Mouse (Mus musculus) adrenal gland, postnatal 14 days (tissue): Measurements from ENCODE around the gene Mthfs. TPM values are rescaled to one million over a fixed set of nuclear protein-coding genes. Genes with fewer than 3 reads are reported as not detected.
"Not testable (repeated sequence)": the region's sequence is repeated elsewhere in the genome, so short reads cannot be mapped to it uniquely, and the experiment has no call there.

Source experiments
- DNase-seq: peaks from one replicate; pipeline ENCODE4 v3.0.0; 2021; ENCODE audit warnings: mixed read lengths
- total RNA-seq: library from RNA; stranded (reverse); gene quantifications from 2 replicates; pipeline ENCODE4 v1.2.3, GENCODE M21; 2021

Mthfs gene
- total RNA-seq, 1 experiment from 2014 or later, result 39.8 TPM

DNA sequence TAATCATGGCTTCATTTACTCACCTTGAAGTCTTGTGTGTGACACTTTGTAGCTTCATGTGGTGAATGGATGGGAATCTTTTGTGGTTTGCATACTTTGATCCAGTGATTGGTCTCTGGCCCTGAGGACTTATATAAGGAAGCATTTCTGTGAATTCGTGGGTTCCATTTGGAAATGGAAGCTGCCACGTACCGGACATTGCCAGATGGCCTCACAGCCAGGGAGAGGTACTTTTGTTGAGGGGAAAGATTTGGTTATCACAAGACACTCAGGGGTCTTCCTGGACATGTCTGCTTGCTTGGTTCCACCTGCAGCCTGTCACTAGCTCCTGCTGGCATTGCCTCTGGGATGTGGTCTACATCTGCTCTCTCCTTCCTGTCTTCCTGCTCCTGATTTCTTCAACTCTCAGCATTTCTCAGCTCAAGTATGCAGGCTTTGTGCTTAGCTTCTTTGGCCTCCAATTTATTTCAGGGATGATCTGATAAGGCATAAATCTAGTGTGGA, 30.1 kb downstream of the Mthfs start:
- not testable (repeated sequence) for DNase-seq

DNA sequence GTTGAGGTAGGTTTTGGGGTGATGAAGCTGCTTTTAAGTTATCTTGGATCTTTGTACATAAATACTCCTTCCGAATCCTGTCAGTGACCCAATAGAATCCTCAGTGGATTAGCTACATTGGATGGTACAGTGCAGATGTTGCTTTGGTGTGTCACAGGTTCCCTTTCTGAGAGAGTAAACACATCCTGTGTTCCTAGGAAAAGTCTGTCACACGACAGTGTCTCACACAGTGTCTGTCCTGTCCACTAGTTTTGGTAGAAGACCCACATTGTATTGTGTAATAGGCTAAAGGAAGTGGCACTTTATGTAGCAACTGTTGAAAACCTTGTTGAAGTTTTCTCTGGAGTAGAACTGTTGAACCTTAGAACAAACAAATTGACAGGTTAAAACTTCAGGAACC, 42.9 kb downstream of the Mthfs start:
- no peak for DNase-seq

DNA sequence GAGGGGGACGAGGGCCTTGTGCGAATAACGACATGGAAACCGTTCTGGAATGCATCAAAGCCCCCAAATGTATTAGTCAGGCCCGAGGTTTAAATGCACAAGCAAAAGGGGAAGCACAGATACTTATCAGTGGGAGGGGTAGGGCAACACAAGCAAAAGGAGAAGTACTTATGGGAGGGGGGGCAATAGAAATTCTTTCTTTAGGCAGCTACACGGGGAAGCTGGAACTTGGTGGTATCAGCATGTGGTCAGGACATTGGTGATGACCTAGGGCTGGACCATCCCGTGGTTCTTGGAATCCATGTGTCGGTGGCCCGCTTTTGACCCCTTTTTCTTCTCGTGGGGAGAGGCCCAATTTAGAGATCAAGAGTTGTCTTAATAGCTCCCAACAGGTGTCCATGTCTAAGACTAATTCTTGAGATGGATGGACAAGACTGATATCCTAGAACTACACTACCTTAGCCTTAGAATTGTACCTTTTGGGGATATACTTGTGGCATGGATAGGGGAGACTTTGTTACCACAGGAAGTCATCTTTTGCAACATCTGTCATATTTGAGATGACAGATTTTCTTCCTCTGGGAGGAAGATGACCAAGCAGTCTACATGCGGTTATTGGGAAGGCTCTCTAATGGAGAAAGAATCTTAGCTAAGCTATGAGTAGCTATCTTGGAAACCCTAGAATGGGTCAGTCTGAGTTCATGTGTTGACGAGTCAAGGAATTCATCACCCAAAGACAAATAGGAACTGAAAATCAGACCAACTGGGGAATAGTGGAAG, 46.3 kb downstream of the Mthfs start:
- no peak for DNase-seq

DNA sequence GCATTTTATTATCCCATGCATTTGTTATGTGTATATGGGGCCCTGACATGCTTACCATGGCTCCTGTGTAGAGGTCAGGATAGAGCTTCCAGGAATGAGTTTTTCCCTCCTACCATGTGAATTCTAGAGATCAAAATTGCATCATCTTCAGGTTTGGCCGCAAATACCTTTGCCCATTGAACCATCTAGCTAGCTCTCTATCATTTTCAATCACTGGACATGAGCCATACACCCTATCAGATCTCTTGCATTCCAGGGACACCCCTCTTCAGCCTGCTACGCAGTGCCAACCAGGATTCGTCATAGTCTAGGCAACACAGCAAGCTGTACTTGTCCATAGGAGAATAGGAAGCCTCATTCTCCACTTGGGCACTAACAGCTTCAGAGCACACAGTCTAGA, 53.5 kb downstream of the Mthfs start:
- DNase-seq, result no peak

DNA sequence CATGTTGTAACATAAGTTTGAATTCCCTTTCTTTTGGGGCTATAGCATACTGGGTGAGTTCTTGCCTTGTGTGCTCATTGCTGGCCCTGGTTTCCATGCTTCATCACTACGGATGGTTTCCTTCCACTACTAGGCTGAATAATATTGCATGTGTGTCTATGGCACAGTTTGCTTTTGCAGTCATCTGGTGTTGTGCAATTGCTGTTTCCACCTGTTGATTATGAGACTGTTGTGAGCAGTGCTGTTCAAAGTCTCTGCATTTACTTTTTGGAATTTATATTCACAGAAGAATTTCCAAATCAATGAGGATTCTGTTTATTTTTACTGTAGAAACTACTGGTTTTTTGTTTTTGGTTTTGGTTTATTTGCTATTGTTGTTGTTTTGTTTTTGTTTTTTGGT, 54.1 kb downstream of the Mthfs start:
- no peak for DNase-seq

DNA sequence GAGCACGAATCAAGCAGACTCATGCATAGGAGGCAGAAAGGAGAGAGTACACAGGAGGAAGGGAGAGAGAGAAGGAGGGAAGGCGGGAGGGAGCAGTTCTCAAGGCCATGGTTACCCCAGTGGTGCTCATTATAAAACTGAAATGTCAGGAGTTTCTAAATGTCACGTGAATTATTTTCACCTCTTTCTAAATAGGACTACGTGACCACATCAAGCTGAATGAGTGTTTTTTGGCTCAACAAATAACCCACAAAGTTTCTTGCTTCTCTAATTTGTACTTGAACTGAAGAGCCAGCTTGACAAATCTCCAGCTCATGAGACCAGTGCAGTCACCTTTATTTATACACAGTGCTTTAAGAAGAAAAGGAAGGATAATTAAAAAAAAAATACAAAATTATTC, 56.6 kb downstream of the Mthfs start:
- no peak for DNase-seq

DNA sequence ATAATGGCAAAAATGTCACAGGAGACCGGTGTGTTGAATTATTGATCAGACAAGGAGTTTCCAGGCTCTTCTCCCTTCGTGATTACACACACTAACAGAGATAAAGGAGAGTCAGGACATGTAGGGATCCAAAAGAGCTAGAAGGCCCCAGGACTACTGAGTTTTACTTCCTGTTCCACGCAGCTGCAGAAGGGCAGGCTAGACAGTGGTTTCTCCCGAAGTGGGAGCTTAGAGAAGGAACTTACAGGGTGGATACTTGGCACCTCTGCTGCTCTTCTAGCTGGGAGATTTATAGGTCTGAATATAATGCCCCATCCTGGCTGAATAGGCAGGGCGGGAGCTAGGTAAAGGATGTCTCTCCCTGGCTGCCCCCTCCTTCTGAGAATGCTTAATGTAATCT, 57.1 kb downstream of the Mthfs start:
- no peak for DNase-seq

DNA sequence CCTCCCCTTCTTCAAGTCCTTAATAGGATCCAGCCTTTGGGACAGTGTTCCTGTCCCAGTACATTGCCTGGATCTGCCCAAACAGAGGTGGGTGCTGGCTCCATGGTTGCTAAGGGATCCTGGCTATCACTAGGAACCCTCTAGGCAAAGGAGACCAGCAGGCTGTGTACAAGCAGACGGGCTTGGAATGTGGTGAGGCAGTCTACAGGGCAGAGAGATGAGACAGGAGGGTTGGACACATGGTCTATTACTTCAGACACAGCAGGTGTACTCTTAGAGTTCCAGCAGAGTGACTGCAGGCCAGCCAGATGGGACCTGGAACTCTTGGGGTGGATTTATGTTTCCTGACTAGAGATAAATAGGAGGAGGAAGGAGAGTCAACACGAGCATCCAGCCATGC, 59.9 kb downstream of the Mthfs start:
- DNase-seq, result no peak

DNA sequence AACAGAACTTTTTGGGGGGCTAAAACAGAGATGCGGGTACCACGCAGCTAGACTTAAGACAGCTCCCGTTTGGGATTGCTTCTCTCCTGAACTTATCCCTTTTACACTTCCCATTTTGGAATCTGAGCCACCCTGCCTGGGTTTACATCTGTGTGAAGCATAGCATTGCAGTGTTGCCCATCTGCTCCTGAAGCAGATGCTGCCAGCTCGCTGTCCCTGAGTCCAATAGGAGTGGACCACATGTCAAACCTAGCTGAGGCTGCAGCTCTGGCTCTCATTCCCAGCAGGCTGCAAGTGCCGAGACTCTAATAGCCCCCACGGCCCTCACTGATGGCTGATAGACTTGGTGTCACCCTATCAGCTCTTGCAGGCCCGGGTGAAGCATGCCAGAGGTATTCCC, 63.3 kb downstream of the Mthfs start:
- no peak for DNase-seq

DNA sequence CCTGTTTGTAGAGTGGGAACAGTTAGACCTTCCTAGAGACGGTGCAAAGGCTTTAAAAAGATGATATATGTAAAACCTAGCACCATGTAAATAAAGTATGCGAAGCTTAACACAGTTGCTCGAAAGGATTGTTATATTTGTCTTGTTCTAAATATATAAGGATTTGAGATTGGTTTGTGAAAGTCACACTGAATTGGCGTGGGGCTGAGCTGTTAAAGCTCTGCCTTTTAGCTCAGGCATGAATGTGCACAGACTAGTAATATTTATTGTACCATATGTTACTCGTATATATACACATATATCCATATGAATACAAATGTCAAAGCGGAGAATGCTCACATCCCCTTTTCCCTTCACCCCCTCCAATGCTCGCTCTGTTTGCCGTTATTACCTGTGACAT, 67.7 kb downstream of the Mthfs start:
- no peak for DNase-seq

DNA sequence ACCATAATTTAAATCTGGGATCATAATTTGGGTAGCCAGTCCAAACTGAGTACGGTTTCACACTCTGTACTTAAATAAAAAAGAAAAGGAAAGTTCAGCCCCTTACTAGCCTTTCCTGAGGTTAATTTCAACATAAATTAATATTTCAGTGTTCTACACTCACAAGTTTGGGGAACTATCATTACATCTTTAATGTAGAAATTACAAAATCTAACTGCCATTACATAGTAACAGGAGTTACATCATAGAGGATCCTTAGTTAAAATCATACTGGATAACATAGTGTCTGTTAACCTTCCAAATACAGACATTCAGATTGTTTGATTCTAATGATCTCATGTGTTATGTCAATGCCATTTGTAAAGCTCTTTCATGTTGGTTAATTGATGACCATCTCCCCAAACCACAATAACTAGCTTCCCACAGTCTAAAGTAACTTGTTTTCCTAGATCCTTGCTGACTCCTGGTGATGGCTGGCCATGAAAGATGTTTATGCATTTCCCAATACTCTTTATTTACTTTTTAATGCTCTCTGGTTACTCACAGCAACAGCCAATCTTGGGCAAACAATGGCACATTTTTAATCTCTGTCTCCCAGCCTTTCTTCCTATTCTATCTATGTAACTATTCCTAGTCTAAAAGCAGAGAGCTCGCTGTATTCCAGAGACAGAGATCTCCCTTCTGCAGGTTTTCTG, 72.0 kb downstream of the Mthfs start:
- DNase-seq, result no peak

DNA sequence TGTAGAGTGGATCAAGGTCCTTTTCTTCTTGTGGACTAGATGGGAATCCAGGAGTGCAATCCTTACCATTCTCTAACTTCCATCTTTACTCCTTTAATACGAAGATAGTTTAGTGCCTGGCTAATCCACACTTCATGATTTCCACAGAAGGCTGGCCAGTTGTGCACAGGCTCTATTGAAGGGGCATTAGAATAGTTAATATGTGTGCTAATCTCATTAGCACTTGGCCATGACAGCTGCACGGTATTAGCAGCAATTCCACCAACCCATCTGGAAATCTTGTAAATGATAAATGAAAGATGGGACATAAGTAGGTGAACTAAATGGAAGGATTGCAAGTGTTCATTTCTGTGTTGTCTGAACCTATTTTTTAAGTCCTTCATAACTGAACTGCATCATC, 77.6 kb downstream of the Mthfs start:
- DNase-seq, result no peak

DNA sequence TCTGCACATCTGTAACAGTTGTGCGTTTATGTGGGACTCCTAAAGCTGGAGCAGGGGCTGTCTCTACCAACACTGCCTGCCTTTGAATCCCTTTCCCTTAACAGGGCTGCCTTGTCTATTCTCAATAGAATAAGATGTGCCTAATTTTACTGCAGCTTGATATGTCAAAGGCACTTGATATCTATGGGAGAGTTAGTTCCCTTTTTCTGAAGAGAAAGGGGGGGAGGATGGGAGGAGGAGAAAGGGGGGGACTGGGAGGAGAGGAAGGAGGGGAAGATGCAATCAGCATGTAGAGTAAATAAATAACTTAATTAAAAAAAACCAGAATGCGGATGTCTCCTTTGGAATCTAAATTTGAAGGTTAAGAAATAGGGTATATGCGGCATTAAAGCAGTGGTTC, 82.9 kb downstream of the Mthfs start:
- no peak for DNase-seq

DNA sequence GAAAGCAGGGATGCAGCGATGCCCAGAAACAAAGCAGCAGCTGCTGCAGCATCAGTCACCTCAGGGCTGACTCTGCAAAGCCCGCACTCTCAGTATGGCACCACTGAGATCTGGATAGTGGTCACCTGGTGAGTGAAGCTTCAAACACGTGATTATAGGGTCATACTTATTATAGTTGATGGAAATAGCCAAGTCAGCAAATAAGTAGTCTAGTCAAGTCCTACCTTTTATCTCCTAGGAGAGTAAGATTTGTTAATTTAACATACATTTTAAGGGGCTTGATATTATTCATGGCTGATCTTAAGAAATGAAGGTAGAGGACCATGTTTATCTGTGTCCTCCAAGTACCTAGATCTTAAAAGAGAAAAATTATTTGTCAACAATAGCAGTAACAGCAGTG, 83.6 kb downstream of the Mthfs start:
- DNase-seq, result no peak

DNA sequence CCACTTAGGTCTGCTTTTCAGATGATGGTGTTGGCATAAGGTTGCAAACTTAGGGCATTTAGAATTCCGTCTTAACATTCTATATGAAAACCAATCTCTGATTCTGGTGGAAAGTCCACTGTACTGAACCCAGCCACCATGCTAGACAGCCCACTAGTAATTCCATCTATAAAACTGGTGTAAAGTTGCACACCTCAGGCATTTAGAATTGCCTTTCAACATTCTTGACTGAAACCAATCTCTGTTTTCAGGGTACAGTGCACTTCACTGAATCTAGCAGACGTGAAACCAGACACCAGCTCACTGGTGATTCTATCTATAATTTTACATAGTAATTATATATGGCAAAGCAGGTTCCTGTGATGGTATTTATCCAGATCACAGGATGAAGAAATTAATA, 95.2 kb downstream of the Mthfs start:
- no peak for DNase-seq

DNA sequence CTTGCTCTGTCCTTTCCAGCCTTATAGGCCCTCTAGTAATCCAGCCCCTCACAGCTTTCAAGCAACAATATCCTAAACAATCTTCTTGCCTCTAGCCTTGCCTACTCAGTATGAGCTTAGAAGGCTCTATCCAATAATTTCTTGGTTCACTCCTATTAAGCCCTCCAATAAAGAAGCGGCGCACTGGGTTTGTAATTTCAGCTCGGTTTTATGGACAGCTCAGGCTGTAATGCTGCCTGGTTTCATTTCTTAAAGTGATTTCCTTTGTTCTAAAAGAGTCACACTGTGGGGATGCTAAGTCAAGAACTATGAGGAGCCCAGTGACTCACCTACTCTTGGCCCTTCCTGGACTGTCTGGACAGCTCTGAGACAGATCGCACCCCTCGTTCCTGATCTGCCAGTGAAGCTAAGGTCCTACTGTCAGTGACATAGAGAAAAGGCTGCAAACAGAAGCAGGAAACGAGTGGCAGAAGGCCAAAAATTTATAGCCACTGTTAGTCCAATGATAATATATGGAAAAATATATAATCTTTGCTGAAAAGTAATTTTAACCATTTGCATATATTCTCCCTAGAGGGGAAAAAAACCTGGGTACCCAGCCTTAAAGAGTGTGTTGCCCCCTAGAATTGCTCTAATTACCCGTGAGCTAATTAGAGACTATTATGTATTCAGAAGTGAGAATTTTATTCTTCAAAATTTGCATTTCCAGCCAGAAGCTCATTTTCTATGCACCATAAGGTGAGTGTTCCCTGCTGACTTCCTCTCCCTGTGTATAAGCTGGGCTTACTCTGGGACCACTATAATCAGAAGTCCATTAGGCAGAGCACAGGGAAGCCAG, 98.1 kb downstream of the Mthfs start:
- DNase-seq, result no peak

DNA sequence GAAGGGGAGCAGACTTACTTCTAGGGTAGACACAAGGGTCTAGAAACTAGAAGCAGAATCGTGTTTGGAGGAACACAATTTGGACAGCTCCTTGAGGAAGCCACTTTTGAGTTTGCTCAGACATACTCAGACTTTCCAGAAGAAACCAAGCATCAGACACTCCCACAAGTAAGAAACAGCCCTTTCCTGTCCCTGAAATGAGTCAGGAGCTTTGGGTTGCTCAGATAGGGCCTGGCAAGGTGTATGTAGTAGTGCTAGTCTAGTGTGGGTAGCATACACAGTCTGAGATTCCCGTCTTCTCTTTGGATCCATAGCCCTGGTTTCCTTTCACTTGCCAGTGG, 98.7 kb downstream of the Mthfs start:
- no peak for DNase-seq

DNA sequence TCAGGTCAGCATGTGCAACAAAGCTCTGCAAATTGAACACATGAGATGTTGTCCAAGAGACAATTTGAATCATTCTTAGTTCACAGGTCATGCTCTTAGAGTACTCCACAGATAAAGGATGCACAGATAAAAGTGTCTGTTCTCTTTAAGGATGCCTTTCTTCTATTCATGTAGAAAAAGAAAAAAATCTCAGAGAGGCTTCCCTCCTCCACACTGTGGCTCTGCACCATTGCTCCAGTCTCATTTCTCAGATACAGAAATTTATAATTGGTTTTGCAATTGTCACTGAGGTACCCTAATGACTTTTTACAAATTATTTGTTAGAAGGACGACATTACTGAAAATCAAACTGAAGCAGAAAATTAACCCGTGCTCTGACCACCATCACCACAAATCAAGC, 101.2 kb downstream of the Mthfs start:
- DNase-seq, result no peak

DNA sequence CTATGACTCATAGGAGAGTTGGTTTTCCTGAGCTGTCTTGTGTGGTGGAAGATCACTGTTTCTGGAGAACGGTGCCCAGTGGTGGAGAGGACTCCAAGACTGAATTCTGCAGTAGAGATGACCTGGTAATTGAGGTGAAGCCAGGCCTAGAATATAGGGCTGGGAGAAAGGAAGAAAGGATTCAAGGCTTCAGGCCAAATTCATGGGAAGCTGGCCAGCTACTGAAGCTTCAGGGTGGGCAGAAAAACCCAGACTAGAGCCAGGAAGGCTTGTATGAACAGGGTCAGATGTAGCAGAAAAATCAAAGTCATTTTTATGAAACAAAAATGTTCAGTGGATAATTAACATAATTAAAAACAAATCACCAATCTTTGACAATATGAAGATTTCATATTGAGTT, 163.3 kb downstream of the Mthfs start:
- DNase-seq, result no peak

DNA sequence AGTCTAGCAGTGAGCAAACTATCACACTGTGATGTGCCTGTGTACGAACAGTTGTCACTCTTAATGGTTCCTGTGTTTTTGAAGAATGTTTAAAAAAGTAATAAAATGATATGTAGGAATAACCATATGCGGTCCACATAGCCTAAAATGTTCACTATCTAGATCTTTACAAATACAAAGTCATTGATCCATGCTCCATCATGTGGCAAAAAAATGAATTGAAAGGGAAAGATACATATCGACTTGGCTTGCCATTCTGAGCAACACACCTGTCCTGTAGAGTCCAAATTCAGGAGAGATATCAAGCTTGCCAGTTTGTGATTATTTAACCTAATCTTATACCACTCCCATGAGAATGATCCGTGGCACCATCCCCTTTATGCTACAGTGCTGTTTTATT, 164.2 kb downstream of the Mthfs start:
- DNase-seq, result no peak

DNA sequence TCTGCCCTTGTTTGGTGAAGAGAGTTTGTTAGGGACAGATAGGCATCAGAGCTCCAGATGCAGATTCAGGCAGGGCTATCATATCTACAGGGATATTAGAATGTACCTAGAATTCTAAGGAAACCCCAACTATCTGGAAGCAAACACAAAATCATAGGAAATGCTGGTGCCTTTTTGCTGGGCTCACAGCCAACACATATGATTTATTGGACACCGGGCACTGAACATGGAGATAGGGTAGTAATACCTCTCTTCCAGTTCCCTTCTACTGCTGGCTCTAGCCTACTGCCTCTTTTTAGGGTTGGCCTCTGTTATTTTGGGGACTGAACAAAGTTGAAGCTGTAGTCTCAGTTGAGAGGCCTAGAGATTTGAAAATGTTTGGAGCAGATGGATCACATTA, 192.6 kb downstream of the Mthfs start:
- peak; percentile 10 for DNase-seq
